Mouse (Mus musculus): ENCODE results near the gene Csnk2a2.

Gene Csnk2a2

DNA sequence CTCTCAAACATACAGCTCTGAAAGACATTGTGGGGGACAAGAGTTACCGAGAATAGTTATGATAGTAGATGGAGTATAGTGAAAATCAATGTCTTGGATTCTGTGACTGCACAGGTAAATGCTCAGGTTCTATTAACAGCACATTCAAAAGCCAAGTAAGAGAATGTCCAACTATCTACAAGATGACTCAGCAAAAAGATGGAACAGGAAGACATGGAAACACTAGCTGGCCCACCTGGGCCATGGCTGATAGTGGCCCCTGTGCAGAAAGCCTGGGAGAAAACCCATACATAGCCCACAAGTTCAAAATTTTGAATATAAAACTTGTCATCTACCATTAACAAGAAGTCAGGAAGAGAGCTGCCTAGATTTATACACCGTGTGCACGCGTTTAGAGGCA lies 19.8 kb downstream of the Csnk2a2 start:
- no peak for DNase-seq (ENCODE audit: low spot score)

DNA sequence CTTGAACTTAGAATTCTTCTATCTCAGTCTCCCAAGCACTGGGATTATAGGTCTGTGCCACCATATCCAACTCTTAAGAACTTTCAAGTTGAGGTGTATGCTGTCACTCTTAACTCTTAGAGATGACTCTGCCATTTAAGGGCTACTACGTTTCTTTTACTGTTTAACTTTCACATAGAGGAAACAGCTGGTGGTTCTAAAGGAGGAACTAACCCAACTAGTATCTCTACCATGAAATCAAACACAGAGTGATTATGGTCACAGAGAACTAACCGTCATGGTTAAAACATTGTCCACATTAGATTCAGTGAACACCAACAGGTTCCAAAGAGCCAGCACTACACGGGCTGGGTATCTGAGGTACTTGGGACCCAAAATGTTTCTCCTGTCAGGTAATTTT lies 20.8 kb downstream of the Csnk2a2 start:
- no peak for DNase-seq (ENCODE audit: low spot score)

DNA sequence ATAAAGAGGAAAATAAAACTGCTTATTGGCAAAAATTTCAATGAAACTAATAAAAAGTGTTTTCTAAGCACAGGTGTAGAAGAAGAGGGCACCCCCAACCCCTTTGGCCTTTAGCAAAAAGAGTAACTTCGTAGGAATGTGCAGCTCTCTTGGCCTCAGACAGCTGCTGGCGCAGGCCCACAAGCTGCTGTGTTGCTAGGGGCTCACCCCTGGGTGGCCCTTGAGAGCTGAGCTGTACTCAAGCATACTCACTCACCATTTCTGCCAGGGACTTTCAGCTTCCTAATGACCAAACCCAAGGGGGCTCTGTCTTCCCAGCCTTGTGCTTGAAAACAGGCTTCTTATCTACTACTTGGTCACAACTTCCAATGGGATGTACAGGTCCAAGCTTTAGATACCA lies 23.3 kb downstream of the Csnk2a2 start:
- DNase-seq (ENCODE audit: low spot score) = no peak

DNA sequence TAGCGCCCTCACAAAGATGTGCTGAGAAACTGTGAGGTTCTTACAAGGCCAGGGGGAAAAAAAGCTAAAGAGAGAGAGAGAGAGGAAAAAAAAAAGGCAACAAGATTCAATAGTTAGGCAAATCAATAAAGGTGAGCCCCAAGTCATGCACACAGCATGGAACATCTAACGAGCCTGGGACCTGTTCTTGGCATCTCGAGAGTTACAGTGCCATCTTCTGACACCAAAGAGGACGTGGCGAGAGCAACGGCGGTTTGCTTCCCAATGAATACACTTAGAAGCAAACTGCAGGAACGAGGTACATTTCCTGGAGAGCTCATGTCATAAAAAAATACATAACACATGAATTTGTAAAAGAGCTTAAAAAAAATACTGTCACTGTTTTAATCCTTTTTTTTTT lies 37.3 kb downstream of the Csnk2a2 start:
- DNase-seq (ENCODE audit: low spot score) = no peak

DNA sequence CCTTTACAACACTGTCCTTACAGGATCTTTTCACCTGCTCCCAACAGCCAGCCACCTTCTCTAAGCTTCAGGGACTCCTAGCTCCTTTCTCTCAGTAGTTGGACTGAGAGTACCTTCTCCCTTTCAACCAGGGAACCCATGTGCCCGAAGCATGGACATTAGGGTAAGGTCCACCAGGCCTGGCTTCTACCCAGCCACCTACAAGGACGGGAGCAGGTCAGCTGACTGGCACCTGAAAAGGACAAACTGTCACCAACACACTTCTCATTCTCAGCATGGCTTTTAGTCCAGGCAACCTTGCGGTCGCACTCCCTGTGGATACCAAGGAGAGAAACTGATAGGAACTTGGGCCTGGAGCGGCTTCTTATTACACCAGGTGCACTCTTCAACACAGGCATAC lies 39.6 kb downstream of the Csnk2a2 start:
- DNase-seq (ENCODE audit: low spot score) = no peak

DNA sequence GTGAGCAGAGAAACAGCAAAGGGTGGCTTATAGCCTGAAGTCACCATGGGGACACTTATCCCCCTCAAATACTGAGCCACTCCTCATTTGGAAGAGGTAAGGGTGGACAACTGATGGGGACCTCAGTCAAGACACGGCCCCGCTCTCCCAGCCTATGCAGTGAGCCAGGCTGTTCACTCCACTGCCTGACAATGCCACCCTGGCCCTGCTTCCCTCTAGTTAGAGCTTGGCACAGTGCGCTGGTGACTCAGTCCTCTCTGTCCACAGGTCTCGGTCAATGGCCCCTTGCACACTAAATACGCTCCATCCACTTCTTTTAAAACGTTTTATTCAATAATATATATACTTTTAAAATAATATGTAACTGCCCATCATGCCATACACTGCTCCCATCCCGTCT lies 42.2 kb downstream of the Csnk2a2 start:
- DNase-seq (ENCODE audit: low spot score) = no peak

DNA sequence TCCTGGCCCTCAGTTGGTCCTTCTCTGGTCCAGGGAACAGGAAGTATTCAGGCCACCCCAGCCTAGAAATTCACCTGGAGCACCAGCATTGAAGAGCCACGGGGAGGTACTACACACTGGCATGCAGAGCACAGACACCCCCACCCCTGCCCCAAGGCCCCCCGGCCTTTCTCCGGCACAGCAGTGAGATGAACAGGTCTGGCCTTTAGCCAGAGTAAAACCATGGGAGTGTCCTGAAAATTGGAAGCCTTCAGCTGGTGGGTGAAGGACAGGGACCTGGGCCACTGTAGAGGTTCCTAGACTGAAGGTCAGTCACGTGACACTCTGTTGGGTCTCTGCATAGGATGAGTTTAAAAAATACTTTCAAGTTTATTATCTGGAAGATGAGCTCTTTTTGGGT lies 44.8 kb downstream of the Csnk2a2 start:
- no peak for DNase-seq (ENCODE audit: low spot score)

DNA sequence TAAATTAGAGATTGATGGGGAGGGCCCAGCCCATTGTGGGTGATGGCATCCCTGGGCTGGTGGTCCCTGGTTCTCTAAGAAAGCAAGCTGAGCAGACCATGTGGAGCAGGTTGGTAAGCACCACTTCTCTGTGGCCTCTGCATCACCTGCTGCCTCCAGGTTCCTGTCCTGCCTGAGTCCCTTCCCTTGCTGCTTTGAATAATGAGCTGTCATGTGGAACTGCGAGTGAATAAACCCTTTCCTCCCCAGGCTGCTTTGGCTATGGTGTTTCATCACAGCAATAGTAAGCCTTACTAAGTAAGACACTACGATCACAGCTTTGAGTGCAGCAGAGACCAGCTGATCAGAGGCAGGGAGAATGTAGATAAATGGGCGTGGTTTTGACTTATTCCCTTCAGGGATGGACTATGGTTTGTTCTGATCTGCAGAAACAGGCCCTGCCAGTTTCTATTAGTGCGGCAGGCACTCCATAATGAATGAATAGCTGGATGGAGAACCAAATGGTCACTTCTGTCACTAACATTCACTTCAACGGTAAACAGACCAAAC lies 48.3 kb downstream of the Csnk2a2 start:
- no peak for DNase-seq (ENCODE audit: low spot score)

DNA sequence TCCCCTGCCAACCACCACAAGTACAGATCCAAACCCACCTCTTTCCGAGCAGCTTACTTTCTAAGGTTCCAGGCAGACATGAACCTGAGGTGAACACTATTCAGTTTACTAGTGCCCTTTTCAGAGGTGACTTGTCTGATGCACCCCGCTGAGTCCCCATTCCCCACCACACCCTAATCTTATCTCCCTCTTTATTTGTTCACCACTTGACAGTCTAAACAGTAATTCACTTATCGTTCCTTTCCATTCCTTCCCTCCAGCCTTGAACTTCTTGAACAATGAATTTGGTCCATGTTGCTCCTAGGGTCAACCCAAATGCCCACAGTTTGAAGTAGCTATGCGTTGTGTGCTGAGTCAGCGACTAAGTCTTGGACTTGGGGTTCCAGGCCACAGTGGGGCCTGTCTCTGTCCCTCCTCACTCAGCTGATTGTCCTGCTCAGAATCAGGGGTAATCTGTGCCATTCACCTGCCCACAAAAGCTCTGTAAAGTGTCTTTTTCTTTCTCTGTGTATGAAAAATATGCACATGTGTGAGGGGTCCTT lies 49.6 kb downstream of the Csnk2a2 start:
- no peak for DNase-seq (ENCODE audit: low spot score)

DNA sequence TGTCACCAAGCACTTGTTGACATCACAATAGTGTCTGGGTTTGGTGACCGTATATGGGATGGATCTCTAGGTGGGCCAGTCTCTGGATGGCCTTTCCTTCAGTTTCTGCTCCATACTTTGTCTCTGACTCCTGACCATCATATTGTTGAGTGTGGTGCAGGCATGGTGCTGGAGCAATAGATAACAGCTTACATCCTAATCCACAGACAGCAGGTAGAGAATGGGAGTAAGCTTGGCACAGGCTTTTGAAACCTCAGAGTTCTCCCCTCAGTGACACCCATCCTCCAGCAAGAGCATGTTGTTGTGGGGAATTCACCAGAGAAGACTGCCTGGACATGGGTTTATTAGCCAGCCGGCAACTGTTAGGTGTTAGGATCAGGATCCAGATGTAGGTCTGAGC lies 50.4 kb downstream of the Csnk2a2 start:
- DNase-seq (ENCODE audit: low spot score) = no peak

DNA sequence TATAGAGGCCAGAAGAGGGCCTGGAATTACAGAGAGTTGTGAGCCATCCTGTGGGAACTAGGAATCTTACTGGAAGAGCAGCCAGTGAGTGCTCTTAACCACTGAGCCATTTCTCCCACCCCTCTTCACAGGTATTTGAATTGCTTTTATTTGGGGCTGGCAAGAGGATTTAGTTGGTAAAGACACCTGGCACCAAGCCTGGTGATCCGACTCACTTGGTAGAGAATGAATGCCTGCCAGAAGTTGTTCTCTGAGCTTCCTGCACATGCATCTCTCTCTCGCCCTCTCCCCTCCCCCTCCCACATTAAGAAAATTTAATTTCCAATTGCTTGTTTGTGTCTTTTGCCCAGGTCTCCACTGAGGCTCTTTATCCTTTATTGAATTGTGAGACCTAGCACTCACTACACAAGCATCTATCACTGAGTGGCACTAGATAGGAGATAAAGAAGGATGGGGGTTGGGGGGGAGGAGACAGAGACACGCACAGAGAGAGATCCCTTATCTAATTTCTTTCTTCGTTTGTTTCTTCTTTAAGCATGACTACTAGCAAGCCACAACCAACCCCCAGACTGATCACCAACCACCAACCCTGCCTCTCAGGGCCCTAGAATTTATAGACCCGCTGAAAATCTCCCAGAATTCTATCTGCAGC lies 52.4 kb downstream of the Csnk2a2 start:
- DNase-seq (ENCODE audit: low spot score) = no peak

DNA sequence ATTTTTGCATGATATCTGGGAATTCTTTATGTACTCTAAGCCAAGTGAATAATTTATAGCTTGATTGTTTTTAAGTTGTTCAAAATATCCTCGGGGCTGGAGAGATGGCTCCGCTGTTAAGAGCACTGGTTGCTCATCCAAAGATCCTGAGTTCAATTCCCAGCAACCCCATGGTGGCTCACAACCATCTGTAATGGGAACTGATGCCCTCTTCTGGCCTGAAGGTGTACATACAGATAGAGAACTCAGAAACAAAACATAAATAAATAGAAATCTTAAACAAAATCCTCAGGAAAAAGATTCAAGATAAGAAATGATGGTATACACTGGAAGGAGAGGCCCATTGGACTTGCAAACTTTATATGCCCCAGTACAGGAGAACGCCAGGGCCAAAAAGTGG lies 53.9 kb downstream of the Csnk2a2 start:
- no peak for DNase-seq (ENCODE audit: low spot score)

DNA sequence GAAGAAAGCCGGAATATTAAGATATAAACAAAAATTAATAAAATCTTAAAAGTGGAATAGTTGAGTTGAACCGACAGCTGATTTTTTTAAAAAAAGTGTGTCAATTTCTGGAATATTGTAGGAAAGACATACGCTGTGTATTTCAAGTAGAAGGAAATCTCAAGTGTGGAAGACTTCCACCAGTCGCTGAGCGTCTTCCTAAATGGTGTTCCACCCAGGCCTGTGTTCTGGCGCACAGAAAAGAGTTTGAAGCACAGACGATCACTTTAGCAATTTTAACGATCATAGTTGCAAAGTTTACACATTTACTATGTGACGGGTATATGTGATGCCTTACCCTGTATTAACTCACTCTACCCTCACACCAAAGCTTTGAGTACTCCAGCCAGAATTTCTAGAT lies 54.4 kb downstream of the Csnk2a2 start:
- no peak for DNase-seq (ENCODE audit: low spot score)

DNA sequence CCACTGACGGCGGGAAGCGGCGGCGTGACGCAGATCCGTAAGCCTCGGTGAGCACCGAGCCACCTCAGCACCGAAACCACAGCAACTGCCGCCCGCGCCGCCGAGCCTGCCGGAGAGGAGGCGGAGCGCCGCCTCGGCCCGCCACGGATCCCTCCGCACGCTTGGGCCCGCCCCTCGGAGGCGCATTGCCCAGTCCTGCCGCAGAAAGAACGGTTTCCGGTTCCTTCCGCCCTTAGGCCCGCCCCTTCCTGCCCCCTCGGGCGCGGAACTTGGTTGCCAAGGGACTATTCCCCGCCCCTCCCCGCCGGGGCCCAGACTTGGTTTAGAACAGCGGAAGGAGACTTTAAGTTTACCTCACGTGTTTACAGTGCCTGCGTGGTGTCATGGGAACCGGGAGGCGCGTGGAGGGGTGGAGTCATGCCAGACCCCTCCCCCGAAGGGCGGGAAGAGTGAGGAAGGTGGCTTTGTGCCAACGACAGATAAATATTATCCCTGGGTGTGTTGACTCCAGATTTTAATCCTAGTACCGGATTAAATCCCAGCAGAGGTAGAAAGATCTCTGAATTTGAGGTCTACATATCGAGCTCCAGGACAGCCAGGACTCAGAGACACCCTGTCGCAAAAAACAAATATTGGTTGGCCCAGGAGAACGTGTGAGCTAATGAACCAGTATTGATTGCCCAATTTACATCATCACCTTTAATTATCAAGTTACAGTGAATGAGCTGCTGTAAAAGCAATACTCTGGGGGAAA lies 55.0 kb downstream of the Csnk2a2 start, which contains the start of gene Cfap20:
TSS of gene Cfap20 (minus strand) at position 184 of the 754 bp plus-strand sequence.
- DNase-seq (ENCODE audit: low spot score) = peak; percentile 99

DNA sequence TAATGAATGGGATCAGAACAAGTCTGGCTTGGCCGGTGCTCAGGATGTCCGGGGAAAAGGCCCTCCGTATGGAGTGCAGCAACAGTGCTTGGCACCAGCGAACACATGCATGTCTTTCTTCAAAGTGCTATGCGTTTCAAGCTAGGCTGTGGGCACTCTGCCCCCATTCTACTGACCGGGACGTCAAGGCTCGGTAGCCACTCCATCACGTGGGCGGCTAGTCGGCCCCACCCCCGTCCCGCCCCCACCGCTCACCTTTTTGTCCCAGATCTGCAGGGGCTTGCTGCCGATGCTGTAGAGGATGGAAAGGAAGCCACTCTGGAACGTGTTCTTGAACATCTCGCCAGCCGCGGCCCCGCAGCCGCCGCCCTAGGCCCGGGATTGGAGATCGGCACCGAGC lies 55.6 kb downstream of the Csnk2a2 start:
- DNase-seq (ENCODE audit: low spot score) = peak; percentile 46

DNA sequence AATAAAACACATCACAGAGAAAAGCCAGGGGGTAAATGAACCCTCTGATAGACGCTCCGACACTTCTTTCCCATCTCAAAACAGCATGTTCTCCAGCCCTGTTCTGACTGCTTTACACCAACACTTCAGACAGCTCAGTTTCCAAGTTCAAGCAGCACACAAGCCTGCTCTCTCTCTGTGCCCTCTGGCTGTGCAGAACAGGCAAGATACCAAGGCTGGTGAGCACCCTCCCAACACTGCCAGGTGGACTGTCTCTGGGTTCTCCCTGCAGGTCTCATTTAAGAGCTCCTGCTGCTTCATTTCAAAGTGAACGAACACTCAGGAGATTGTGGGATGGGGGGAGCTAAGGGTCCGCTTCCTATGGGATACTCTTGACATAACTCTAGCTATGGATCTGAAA lies 56.7 kb downstream of the Csnk2a2 start:
- no peak for DNase-seq (ENCODE audit: low spot score)

DNA sequence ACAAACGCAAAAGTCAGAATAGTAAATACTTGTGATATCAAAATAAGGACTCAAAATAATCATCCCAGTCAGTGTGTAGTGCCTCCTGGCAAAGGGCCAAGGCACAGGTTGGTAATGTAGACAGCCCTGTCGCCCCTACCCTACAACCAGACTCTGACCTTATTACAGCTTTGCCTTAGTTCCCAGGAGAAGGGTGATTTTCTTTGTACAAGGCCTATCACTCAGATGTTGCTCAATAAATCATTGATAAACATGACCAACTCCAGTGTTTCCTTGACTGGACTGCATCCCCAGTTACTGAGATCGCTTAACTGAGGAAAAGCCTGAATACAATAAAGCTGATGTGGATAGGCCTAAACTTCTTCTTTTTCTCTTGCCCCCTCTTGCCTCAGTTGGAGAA lies 57.4 kb downstream of the Csnk2a2 start:
- DNase-seq (ENCODE audit: low spot score) = no peak

DNA sequence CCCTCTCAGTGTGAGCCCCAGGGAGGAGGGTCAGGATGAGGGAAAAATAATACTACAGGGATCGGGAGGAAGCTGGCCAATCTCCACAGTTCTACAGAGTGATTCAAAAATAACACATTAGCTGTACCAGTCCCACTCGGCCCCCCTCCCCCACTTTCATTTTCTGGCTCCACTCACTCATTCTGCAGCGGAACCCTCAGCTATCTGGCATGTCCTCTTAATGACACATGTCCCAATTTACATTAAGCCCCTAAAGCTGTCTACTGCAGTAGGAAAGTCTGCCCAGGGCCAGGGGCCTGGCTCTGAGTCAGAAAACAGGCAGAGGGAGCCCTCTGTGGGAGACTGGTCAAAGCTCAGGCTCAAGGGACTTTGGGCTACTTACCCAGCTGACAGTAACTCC lies 59.9 kb downstream of the Csnk2a2 start:
- DNase-seq (ENCODE audit: low spot score) = peak; percentile 75

DNA sequence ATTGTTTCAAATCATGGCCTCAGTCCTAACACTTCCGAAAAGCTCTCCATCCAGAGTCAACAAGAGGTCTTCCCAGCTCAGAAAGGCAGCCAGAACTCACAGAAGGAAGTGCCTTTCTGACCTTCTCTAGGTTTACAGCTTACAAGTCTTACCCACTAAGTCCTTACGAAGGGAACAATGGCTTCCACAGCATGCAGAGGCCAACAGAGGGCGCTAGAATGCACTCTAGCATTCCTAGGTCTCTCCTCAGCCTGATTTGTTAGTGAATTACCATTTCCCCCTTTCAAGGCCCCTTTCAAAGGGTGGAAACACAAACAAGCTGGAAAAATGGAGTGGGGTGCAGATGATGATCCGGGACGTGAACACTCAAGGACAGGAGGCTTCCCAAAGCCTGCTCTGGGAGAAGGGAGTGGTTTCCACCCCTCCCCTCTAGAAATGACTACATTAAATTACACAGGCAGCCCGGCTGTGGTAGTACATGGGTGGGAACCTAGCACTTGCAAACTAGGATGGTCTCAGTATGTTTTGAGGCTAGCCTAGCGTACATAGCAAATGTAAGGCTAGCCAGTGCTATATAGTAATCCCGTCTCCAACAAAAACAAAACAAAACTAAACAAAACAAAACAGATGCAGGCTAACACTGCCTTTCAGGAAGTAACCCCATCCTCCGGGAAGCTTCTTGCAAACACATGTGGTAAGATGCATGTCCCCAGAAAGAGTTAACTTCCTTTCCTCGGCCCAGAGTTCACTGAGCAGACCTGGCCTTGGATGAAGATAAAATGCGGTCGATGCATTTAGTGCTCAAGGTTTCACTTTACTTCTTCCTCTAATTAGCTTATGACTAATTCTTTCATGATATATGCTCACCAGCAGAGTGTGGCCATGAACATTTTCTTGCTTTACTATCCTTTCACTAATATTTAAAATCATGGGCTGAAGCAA lies 62.0 kb downstream of the Csnk2a2 start:
- DNase-seq (ENCODE audit: low spot score) = peak; percentile 74

DNA sequence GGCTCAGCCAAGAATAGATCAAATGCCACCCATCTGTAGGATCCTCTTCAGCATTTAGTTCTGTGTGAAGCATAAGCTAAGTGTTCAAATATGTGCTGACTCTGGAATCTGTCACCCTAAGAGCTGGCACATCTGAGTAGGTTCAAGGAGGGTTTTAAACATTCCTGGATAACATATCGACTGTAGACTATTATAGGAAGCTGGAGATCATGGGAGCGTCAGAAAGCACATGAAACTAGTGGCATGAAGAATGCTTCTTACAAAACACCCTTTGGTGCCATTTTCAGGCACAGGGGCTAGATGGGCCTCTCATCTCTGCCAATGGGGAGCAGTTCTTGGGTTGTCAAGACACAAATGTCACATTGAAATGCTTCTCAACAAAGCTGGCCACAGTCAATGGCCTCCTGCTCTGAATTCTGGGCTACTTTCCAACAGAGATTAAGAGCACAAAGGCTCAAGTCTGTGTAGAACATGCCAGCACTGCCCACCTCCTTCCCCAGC lies 63.0 kb downstream of the Csnk2a2 start:
- no peak for DNase-seq (ENCODE audit: low spot score)

DNA sequence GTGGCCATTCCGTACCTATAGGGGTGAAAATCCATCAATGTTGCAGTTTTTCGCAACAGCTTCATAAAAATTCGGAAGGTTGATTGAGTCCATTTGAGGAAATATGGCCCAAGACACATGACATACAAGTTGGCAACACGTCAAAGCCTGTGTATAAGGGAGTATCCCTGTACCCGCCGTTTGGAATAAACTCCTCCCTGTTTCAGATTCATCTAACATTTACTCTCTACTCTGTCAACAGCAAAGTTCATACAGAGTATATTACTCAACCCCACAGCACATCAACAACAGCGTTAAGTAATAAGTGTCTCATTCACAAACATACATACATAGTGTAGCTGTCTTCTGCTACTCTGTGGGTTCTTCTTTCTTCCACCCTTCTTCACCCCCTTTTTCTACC lies 65.2 kb downstream of the Csnk2a2 start:
- no peak for DNase-seq (ENCODE audit: low spot score)

Measured in layer of hippocampus, adult 11-12 months (tissue).